Mouse (Mus musculus) c-Kit-positive CD71-positive TER-119-positive erythroid progenitor cells, embryonic 14.5 days (primary cell): Measurements from ENCODE around the gene Uvrag.

Experiments
- DNase-seq: peaks from one replicate; pipeline ENCODE4 v3.0.0-alpha.2; 2013; ENCODE audit warnings: low spot score

Uvrag gene

GRCm38 (mm10) chr7:99164873-99165410 is 24.0 kb upstream of the Uvrag start:
- no peak for DNase-seq

- DNase-seq: no peak
Observed at GRCm38 (mm10) chr7:99162462-99162861, 21.5 kb upstream of the Uvrag start.

- DNase-seq: no peak
Observed at GRCm38 (mm10) chr7:99161961-99162360, 21.0 kb upstream of the Uvrag start.

GRCm38 (mm10) chr7:99161529-99161928 is 20.6 kb upstream of the Uvrag start:
- DNase-seq: no peak

GRCm38 (mm10) chr7:99160995-99161394 is 20.1 kb upstream of the Uvrag start:
- no peak for DNase-seq

- DNase-seq: no peak
Observed at GRCm38 (mm10) chr7:99159446-99159845, 18.5 kb upstream of the Uvrag start.

- DNase-seq: no peak
Observed at GRCm38 (mm10) chr7:99158904-99159303, 18.0 kb upstream of the Uvrag start.

- DNase-seq: no peak
Observed at GRCm38 (mm10) chr7:99158011-99158410, 17.1 kb upstream of the Uvrag start.

- no peak for DNase-seq
Observed at GRCm38 (mm10) chr7:99156737-99157136, 15.8 kb upstream of the Uvrag start.

- DNase-seq: no peak
Observed at GRCm38 (mm10) chr7:99155311-99156289, 14.7 kb upstream of the Uvrag start.

GRCm38 (mm10) chr7:99154648-99155151 is 13.8 kb upstream of the Uvrag start:
- no peak for DNase-seq

- no peak for DNase-seq
Observed at GRCm38 (mm10) chr7:99153686-99154202, 12.8 kb upstream of the Uvrag start.

GRCm38 (mm10) chr7:99152756-99153155 is 11.8 kb upstream of the Uvrag start:
- no peak for DNase-seq

GRCm38 (mm10) chr7:99151342-99151741 is 10.4 kb upstream of the Uvrag start:
- DNase-seq: peak; percentile 94

- DNase-seq: no peak
Observed at GRCm38 (mm10) chr7:99149017-99149416, 8.1 kb upstream of the Uvrag start.

GRCm38 (mm10) chr7:99147494-99147893 is 6.6 kb upstream of the Uvrag start:
- DNase-seq: no peak

GRCm38 (mm10) chr7:99146906-99147305 is 6.0 kb upstream of the Uvrag start:
- no peak for DNase-seq

- DNase-seq: no peak
Observed at GRCm38 (mm10) chr7:99146011-99146410, 5.1 kb upstream of the Uvrag start.

- no peak for DNase-seq
Observed at GRCm38 (mm10) chr7:99144616-99145015, 3.7 kb upstream of the Uvrag start.

GRCm38 (mm10) chr7:99143244-99143643 is 2.3 kb upstream of the Uvrag start:
- DNase-seq: no peak

GRCm38 (mm10) chr7:99141919-99142606 is 1.1 kb upstream of the Uvrag start:
- no peak for DNase-seq

- no peak for DNase-seq
Observed at GRCm38 (mm10) chr7:99140511-99140910, 430 bp downstream of the Uvrag start.
